Mouse (Mus musculus) olfactory bulb, adult 2 months (tissue): ENCODE data around the gene Rft1.

Experiments used
- CTCF ChIP-seq: fragments of 200-500 bp; IDR thresholded peaks from 2 replicates; pipeline ENCODE4 v1.5.1; 2012; ENCODE audit warnings: low read depth, mild to moderate bottlenecking, low read length, moderate library complexity; ENCODE audit not compliant: insufficient read depth
- POLR2A ChIP-seq: fragments of 200-500 bp; IDR thresholded peaks from 2 replicates; pipeline ENCODE4 v1.6.1; 2012; ENCODE audit warnings: mild to moderate bottlenecking, low read depth, low read length, moderate library complexity; ENCODE audit not compliant: insufficient read depth

- TF ChIP-seq CTCF: no peak
- TF ChIP-seq POLR2A: no peak
These were observed 38.3 kb downstream of the Rft1 start for GRCm38 (mm10) chr14:30692439-30692838.
